Mouse (Mus musculus) cerebellum, adult 8-10 months (tissue): ENCODE measurements around the gene Ncapd3.

Experiments used
- DNase-seq: peaks from one replicate; pipeline ENCODE4 v3.0.0; 2022

The Ncapd3 gene

DNA sequence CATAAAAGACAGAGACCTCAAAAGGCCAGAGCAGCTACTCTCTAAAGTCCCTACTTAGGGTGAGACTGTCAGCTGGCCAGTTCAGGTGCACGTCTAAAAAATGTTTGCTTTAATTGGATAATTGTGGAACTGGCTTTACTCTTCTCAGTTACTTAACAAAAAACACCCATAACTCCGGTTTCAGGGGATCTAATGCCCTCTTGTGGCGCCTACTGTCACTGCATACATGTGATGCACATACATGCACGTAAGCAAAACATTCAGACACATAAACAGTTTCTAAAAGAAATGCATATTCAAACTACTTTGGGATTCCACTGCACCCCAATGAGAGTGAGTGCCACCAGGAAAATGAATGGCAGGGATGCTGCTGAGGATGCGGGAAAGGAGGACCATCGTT lies 96.6 kb downstream of the Ncapd3 start:
- DNase-seq: no peak

DNA sequence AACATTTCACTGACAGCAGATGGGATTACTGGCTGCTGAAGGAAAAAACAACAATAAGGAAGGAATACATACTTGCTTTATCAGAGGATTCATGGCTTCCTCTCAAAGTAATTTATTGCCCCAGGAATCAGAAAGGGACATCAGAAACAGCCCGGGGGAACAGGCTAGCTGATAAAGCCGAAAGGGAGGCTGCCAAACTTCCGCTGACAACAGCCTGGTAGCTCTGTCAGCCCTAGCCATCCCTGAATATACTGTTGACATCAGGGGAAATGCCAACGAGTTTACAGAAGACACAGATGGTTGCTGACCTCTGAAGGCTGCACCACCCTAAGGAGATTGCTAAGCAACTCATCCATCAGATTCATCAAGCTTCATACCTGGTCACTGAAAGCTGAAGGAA lies 98.7 kb downstream of the Ncapd3 start:
- no peak for DNase-seq

DNA sequence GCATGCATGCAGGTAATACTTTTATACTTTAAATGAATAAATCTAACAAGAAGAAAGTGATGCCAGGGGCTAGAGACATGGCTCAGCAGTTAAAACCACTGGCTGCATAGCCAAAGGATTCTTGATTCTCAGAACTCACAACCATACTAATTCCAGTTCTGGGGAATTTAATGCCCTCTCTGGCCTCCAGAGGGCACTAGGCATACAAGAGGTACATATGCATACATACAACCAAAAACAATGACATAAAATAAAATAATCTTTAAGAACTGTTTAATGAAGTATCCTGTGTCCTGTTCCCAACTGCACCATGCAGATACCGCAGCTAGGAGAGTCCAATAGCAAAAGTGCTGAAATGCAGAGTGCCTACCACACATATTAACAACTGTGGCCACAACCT lies 104.4 kb downstream of the Ncapd3 start:
- peak; percentile 68 for DNase-seq

DNA sequence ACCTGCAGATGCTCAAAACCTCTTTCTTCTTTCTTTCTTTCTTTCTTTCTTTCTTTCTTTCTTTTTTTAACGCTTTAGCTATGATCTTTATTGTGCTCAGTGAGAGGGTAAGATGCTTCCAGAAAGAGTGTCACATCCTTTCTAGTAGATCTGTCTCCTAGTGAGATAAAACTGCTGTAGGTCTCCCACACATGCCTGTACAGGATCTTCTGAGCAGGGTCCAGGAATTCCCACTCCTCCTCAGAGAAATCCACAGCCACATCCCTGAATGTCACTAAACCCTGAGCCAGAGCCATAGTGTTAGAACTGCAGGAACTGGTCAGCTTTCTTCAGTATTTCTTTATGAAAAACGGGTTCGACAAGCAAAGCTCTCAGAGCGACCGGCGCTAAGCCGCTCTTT lies 105.4 kb downstream of the Ncapd3 start:
- DNase-seq: no peak

DNA sequence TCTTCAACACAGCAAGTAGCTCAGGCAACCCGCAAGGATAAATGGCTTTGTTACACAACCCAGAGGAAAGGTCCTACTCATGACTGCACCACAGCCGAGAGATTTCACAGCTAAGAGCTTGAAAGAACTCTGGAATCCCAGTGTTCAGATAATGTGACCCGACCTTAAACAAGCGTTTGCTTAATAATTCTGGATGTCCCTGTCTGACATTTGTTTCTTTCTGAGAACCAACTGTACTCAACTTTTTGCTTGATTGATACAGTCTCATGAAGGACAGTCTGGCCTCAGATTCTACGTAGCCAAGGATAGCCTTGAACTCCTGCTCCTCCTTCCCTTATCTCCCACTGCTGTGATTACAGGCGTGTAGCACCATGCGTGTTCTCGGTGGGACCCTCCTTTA lies 106.7 kb downstream of the Ncapd3 start:
- DNase-seq: no peak

DNA sequence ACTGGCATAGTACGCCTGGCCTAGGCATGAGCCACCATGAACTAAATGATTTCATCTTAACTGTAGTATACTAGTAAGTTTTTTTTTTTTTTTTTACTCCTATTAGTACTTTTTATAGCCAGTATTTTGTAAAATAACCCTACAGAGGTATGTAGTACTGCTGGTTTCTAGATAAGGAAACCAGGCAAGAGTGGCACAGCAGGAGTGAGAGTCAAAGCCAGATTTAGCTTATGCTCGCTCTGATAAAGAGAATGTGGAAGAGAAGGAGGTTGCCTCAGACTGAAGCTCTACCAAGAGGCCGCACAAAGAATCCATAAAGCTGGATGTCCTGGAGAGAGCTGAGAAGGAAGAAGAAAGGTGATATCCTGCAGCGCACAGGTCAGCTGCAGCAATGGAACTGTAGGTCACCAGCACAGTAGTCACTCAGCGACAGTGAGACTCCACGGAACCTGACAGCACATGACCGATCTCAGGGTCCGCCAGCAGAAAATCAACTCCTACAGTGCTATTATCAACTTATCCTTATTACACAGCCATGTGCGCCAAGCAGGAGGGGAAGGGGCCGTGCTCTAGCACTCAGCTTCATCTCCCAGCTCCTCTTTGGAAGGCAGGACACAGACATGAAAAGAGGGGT lies 110.6 kb downstream of the Ncapd3 start:
- DNase-seq: no peak

DNA sequence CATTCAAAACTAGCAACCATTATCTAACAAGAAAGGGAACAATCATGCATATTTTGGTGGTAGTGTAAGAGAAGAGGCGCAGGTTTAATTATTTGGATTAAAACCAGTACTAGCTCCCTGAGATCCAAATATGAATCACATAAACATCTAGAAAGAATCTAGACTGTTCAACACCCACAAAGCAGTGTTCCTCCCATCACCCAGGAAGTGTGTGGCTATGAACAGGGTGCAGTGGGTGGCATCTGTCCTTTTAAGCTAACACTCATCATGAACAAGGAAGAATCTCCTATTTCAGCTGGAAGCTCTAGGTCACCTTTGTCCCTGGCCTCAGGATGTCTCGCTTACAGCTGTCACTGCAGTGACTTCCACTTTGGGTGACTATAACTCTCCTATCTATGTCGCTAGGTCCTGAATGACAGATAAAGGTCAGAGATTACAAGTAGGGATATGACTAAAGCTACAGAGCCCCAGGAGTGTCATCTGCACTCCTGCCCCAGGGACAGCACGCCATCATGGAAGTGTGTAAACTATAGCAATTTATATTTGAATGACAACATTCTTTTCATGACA lies 114.4 kb downstream of the Ncapd3 start:
- DNase-seq: no peak
